Mouse (Mus musculus) liver, embryonic 11.5 days (tissue): Measurements from ENCODE around the gene Trp63. TPM values are rescaled to one million over a fixed set of nuclear protein-coding genes. Genes with fewer than 3 reads are reported as not detected.
"Not testable (repeated sequence)": the region's sequence is repeated elsewhere in the genome, so short reads cannot be mapped to it uniquely, and the experiment has no call there.

Source experiments
- ATAC-seq: fragments of 200-750 bp; cut with Nextera tagmentation; replicated peaks from 2 replicates; pipeline ENCODE4 v1.8.0; 2017; ENCODE audit warnings: moderate number of reproducible peaks, mild to moderate bottlenecking, moderate TSS enrichment, moderate library complexity; ENCODE audit not compliant: low FRiP score
- DNase-seq: peaks from one replicate; pipeline ENCODE4 v3.0.0-alpha.2; 2017; ENCODE audit warnings: low spot score
- H3K27ac ChIP-seq: fragments of 300-500 bp; sonication (generic); 2 replicates; pipeline ENCODE4 v1.5.1; 2014; ENCODE audit warnings: mild to moderate bottlenecking, low read depth, low read length, control low read depth
- H3K27me3 ChIP-seq: fragments of 300-500 bp; sonication (generic); replicated peaks from 2 replicates; pipeline ENCODE4 v1.6.1; 2014; ENCODE audit warnings: low read length, mixed read lengths; ENCODE audit not compliant: control insufficient read depth, insufficient read depth
- H3K36me3 ChIP-seq: fragments of 300-500 bp; sonication (generic); 2 replicates; pipeline ENCODE4 v1.6.1; 2014; ENCODE audit warnings: mild to moderate bottlenecking, low read length, moderate library complexity, mixed read lengths; ENCODE audit not compliant: control insufficient read depth, insufficient read depth
- H3K4me1 ChIP-seq: fragments of 300-500 bp; sonication (generic); replicated peaks from 2 replicates; pipeline ENCODE4 v1.6.1; 2014; ENCODE audit warnings: low read length, mixed read lengths; ENCODE audit not compliant: control insufficient read depth, insufficient read depth
- H3K4me2 ChIP-seq: fragments of 300-500 bp; sonication (generic); 2 replicates; pipeline ENCODE4 v1.6.1; 2014; ENCODE audit warnings: mild to moderate bottlenecking, control low read depth, moderate library complexity
- H3K4me3 ChIP-seq: fragments of 300-500 bp; sonication (generic); 2 replicates; pipeline ENCODE4 v1.5.1; 2014; ENCODE audit warnings: low read depth, low read length, control low read depth
- H3K9ac ChIP-seq: fragments of 300-500 bp; sonication (generic); 2 replicates; pipeline ENCODE4 v1.6.1; 2014; ENCODE audit warnings: low read depth, low read length, control low read depth
- H3K9me3 ChIP-seq: fragments of 300-500 bp; sonication (generic); 2 replicates; pipeline ENCODE4 v1.6.1; 2016; ENCODE audit warnings: low read length, inconsistent platforms, mixed read lengths; ENCODE audit not compliant: control insufficient read depth
- WGBS: fragments of 180-500 bp; shearing (Covaris S2); extraction: QIAGEN DNeasy Blood & Tissue Kit; methylation state at CpG from one replicate; pipeline ENCODE4 v1.1.7; 2014; 5-methylcytosine and 5-hydroxymethylcytosine counted together
- polyA plus RNA-seq: library from polyadenylated mRNA; unstranded; fragments of >200 nt; fragmentation: Nextera tagmentation; extraction: Ambion mirVana; gene quantifications from 2 replicates; pipeline ENCODE4 v1.2.1, GENCODE M21; 2014

Gene Trp63
- polyA plus RNA-seq, result 0.35 and 0.52 TPM in 2 replicates

DNA sequence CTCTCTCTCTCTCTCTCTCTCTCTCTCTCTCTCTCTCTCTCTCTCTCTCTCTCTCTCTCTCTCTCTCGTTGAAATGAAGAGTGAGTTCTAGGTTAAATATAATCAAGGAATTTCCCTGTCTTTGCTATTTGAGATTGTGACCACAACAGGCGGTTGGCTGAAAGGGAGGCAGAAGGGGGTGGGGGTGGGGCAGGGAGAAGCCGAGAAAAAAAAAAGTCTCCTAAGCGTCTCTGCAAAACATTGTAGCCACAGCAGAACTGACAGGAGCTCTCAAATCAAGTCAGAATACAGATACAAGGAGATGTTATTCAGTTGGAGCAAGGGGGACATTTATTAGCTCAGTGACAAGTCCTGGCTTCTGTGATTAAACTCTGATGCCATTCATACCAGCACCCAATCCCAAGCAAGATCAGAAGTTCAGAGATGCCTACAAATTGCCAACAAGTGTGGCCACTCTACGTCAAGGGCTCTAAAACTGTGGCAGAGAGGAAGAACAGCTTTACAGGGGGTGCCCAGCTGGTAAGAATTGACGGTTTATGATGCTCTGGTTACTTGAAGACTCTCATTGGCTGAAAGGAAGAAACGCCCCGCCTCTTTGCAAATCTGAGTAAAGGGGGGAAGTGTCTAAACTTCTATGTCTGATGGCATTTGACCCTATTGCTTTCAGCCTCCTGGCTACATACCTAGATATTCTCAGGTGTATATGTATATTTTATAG is at the start of gene Trp63:
TSS of gene Trp63 (plus strand) at position 233 of the 718 bp plus-strand sequence.
- ATAC-seq (no peak), DNase-seq (no peak)
- H3K27me3 ChIP-seq, result no peaks in the 10 kb centered on the region
- no peak within 1 kb of the TSS for H3K27ac ChIP-seq
- no peak within 1 kb of the TSS for H3K9ac ChIP-seq
- no peaks in the 10 kb centered on the region for H3K9me3 ChIP-seq
- H3K4me2 ChIP-seq, result no peak within 1 kb of the TSS
- H3K4me1 ChIP-seq, result no peaks in the 10 kb centered on the region
- 32% methylated on average over 8 of the region's 8 CpGs for WGBS
- no peaks in the 10 kb centered on the region for H3K36me3 ChIP-seq
- H3K4me3 ChIP-seq, result no peak within 1 kb of the TSS

DNA sequence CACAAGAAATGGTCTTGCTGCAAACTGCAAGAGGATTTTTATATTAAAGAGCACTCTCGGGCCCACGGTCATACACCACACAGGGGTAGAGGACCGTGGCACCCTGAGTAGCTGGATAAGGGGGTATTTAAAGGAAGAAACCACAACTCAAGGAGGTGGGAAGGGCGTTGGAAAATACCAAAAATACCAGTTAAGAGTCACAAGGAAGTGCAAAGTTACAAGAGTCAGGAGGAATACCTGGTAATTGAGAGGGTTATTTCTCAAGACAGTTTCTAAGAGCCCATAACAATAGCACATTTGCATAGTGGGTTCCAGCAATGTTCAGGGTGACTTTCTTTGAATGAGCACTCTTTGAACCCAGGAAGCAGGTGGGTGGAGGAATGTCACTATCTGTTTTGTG is 38.8 kb upstream of the Trp63 start:
- 72% methylated on average over 4 of the region's 4 CpGs for WGBS
- not testable (repeated sequence) for H3K9ac ChIP-seq, ATAC-seq, H3K4me2 ChIP-seq, H3K27me3 ChIP-seq, H3K4me3 ChIP-seq, H3K36me3 ChIP-seq, H3K27ac ChIP-seq, H3K4me1 ChIP-seq, H3K9me3 ChIP-seq, DNase-seq

DNA sequence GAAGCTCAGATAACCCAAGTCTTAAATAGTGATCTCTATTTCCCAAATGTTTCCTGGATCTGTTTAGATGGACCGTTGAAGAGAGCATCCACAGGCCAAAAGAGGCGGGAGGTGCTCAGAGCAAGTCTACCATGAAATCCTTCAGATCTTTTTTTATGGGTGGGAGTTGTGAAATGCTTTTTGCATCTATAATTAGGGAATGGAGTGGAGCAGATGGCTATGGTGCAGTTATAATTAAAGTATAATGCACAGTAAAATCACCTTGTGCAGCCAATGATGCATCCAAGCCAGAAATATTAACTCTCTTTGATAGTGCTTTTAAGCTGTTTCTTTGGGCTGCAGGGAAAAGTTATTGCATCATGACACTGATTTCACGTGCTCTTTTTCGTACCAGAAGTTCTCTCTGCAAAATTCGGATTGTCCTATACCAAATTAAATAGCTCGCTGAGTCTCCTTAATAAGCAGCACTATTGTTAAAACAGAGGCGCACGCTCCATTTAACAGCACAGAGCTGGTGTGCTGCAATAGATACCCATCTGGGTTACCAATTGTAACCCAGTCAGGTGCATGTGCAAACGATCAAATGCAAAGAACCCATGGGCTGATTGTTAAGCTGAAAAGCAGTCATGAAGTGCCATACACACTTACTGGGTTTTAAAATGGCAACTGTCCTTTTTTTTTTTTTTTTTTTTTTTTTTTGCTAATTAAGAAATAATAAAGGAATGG is 22.9 kb upstream of the Trp63 start:
- Histone ChIP-seq H3K9me3 (no peaks in the 10 kb centered on the region), H3K4me1 (no peaks in the 10 kb centered on the region), H3K4me3 (no peak overlapping the region), H3K36me3 (no peaks in the 10 kb centered on the region), H3K27me3 (no peaks in the 10 kb centered on the region), H3K4me2 (no peak overlapping the region), H3K27ac (no peak overlapping the region), H3K9ac (no peak overlapping the region)
- WGBS, result 88% methylated on average over 9 of the region's 9 CpGs
- ATAC-seq (no peak), DNase-seq (no peak)

DNA sequence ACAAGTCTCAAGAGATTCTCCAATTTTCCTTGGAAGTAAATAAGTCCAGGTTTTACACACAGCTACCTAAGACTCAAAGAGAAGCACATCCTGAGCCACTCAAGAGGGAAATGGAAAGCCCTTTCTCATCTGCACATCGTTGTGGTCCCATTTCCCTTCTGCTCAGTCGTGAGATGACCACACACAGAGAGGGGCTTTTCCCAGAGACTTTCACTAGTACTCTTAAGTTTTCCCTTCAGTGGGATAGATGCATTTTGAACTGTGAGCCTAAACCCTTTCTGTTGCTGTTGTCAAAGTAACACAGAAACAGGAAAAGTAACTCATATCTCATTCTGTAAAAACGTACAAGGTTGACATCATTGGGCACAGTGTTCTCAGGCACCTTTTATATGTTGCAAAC is 20.4 kb upstream of the Trp63 start:
- WGBS, result 66% methylated on average over 3 of the region's 3 CpGs
- H3K4me3 ChIP-seq, result no peak overlapping the region
- ATAC-seq (no peak), DNase-seq (no peak)
- no peak overlapping the region for H3K27ac ChIP-seq
- H3K4me1 ChIP-seq, result no peaks in the 10 kb centered on the region
- H3K9ac ChIP-seq, result no peak overlapping the region
- no peaks in the 10 kb centered on the region for H3K27me3 ChIP-seq
- no peaks in the 10 kb centered on the region for H3K36me3 ChIP-seq
- H3K9me3 ChIP-seq, result no peaks in the 10 kb centered on the region
- no peak overlapping the region for H3K4me2 ChIP-seq

DNA sequence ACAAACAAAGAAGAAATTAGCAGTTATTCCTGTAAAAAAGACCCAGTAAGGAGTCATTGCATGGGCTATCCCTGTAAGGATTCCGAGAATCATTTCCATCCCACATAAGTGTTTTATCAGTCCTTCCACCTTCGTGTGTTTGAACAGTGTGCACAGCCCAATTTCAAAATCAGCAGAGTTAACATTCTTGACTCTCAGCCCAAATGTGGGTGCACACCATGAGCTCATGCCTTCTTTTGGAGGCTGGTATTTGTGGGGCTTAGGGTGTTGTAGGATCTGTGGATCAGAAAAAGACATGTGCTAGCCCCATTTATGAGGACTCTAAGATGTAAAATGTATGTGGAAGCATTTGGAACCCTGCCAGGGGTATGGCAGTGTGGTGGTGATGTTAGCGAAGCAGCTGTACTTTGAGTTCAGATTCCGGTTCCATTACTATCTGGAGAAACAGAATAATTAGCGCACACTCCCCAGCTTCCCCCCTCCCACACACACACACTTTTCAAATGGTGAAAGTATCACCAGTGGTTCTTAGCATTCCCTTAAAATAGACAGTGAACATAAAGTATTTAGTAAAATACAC is 9.6 kb upstream of the Trp63 start:
- no peak overlapping the region for H3K9ac ChIP-seq
- DNase-seq (no peak), ATAC-seq (no peak)
- no peaks in the 10 kb centered on the region for H3K9me3 ChIP-seq
- no peaks in the 10 kb centered on the region for H3K36me3 ChIP-seq
- 74% methylated on average over 5 of the region's 5 CpGs for WGBS
- no peaks in the 10 kb centered on the region for H3K27me3 ChIP-seq
- no peak overlapping the region for H3K4me2 ChIP-seq
- H3K27ac ChIP-seq, result no peak overlapping the region
- H3K4me1 ChIP-seq, result no peaks in the 10 kb centered on the region
- H3K4me3 ChIP-seq, result no peak overlapping the region

DNA sequence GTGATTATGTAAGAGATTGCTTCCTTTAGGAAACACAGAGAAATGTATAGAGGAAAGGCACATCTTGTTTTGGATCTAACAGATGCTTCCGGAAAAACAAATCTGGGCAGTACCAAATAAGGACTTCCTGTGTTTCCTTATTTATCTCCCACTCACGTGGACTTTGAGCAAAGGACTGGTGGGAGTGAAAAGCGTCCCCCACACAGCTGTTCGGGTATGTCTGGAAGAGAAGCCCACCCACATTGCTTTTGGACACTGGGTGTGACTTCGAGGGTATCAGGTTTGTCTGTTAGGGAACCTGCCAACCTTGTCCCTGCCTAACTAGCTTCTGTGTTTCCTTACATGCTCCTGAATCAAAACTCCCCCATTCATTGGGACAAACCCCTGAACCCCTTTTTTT is 3.2 kb upstream of the Trp63 start:
- no peaks in the 10 kb centered on the region for H3K4me1 ChIP-seq
- no peak overlapping the region for H3K9ac ChIP-seq
- no peak for ATAC-seq
- no peak overlapping the region for H3K4me2 ChIP-seq
- DNase-seq, result no peak
- 58% methylated on average over 5 of the region's 5 CpGs for WGBS
- no peak overlapping the region for H3K27ac ChIP-seq
- H3K9me3 ChIP-seq, result no peaks in the 10 kb centered on the region
- no peaks in the 10 kb centered on the region for H3K36me3 ChIP-seq
- H3K27me3 ChIP-seq, result no peaks in the 10 kb centered on the region
- H3K4me3 ChIP-seq, result no peak overlapping the region

DNA sequence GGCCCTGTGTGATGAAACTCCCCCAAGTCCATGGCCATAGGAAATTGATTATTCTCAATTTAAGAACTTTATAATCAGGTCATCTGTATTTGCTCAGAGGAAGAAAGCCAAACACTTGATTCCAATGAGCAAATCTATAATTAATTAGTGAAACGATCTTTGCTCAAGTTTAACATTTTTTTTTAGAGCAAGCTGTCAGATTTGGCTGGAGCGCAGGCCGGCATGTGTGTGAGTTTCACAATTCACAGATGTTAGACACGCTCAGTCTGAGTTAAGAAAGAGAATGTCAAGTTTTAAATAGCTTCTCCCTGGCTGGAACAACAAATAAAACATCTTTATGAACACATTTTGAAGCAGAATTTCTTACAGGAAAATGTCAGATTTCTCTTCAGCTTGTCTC is 1.0 kb upstream of the Trp63 start:
- no peak for DNase-seq
- Histone ChIP-seq H3K27me3 (no peaks in the 10 kb centered on the region), H3K4me1 (no peaks in the 10 kb centered on the region), H3K36me3 (no peaks in the 10 kb centered on the region), H3K9me3 (no peaks in the 10 kb centered on the region), H3K9ac (no peak overlapping the region), H3K27ac (no peak overlapping the region), H3K4me3 (no peak overlapping the region), H3K4me2 (no peak overlapping the region)
- no peak for ATAC-seq
- 79% methylated on average over 4 of the region's 4 CpGs for WGBS

DNA sequence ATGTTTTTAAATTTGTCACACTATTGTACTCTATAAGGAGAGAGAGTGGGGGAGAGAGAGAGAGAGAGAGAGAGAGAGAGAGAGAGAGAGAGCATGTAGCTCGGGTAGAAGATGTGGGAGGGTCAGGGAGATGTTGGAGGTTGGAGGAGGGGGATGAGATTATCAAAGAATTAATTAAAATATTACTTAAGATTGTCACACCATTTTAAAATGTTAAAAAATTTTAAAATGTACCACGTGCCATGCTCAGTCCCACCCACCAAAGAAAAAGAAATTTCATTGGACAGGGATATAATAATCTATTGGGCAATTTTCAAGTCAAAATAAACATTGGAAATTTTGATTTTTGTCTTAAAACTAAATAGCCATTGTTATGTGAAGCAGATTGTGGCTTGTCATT is 1.0 kb downstream of the Trp63 start:
- Histone ChIP-seq H3K4me3 (no peak overlapping the region), H3K9me3 (no peaks in the 10 kb centered on the region), H3K36me3 (no peaks in the 10 kb centered on the region), H3K9ac (no peak overlapping the region), H3K4me2 (no peak overlapping the region), H3K4me1 (no peaks in the 10 kb centered on the region), H3K27me3 (no peaks in the 10 kb centered on the region), H3K27ac (no peak overlapping the region)
- no peak for DNase-seq
- 64% methylated on average over 2 of the region's 2 CpGs for WGBS
- ATAC-seq, result no peak
